Mouse (Mus musculus): ENCODE results near the gene Orm3.

The Orm3 gene

GRCm38 (mm10) chr4:63355877-63356665 lies at the start of gene Orm3:
TSS of gene Orm3 (plus strand) at chr4:63356162.
- no peak for DNase-seq (ENCODE audit: low read depth in 2 of 2, low spot score in 2 of 2)

- peak; percentile 52 to 68 for DNase-seq (ENCODE audit: low read depth in 2 of 2, low spot score in 2 of 2)
These were observed 48.5 kb upstream of the Orm3 start for GRCm38 (mm10) chr4:63307175-63308062.

GRCm38 (mm10) chr4:63308316-63308715 lies 47.6 kb upstream of the Orm3 start:
- DNase-seq (ENCODE audit: low read depth in 2 of 2, low spot score in 2 of 2): no peak

GRCm38 (mm10) chr4:63310247-63310855 lies 45.6 kb upstream of the Orm3 start:
- DNase-seq (ENCODE audit: low read depth in 2 of 2, low spot score in 2 of 2): no peak

- no peak for DNase-seq (ENCODE audit: low read depth in 2 of 2, low spot score in 2 of 2)
These were observed 44.5 kb upstream of the Orm3 start for GRCm38 (mm10) chr4:63311426-63311825.

- no peak for DNase-seq (ENCODE audit: low read depth in 2 of 2, low spot score in 2 of 2)
These were observed 41.9 kb upstream of the Orm3 start for GRCm38 (mm10) chr4:63314063-63314462.

GRCm38 (mm10) chr4:63316076-63316746 lies 39.8 kb upstream of the Orm3 start:
- no peak for DNase-seq (ENCODE audit: low read depth in 2 of 2, low spot score in 2 of 2)

GRCm38 (mm10) chr4:63319566-63319965 lies 36.4 kb upstream of the Orm3 start:
- DNase-seq (ENCODE audit: low read depth in 2 of 2, low spot score in 2 of 2): peak in 1 of 2 experiments; percentile 28

- DNase-seq (ENCODE audit: low read depth in 2 of 2, low spot score in 2 of 2): no peak
These were observed 32.6 kb upstream of the Orm3 start for GRCm38 (mm10) chr4:63323275-63323815.

GRCm38 (mm10) chr4:63333403-63333802 lies 22.6 kb upstream of the Orm3 start:
- no peak for DNase-seq (ENCODE audit: low read depth in 2 of 2, low spot score in 2 of 2)

GRCm38 (mm10) chr4:63338414-63339076 lies 17.4 kb upstream of the Orm3 start:
- DNase-seq (ENCODE audit: low read depth in 2 of 2, low spot score in 2 of 2): no peak

GRCm38 (mm10) chr4:63342491-63342890 lies 13.5 kb upstream of the Orm3 start:
- no peak for DNase-seq (ENCODE audit: low read depth in 2 of 2, low spot score in 2 of 2)

GRCm38 (mm10) chr4:63343608-63344007 lies 12.4 kb upstream of the Orm3 start:
- no peak for DNase-seq (ENCODE audit: low read depth in 2 of 2, low spot score in 2 of 2)

GRCm38 (mm10) chr4:63344295-63344694 lies 11.7 kb upstream of the Orm3 start, which contains the start of gene Orm1:
TSS of gene Orm1 (plus strand) at chr4:63344560.
- no peak for DNase-seq (ENCODE audit: low read depth in 2 of 2, low spot score in 2 of 2)

GRCm38 (mm10) chr4:63345261-63345660 lies 10.7 kb upstream of the Orm3 start:
- DNase-seq (ENCODE audit: low read depth in 2 of 2, low spot score in 2 of 2): no peak

- no peak for DNase-seq (ENCODE audit: low read depth in 2 of 2, low spot score in 2 of 2)
These were observed 9.3 kb upstream of the Orm3 start for GRCm38 (mm10) chr4:63346659-63347058.

- no peak for DNase-seq (ENCODE audit: low read depth in 2 of 2, low spot score in 2 of 2)
These were observed 7.4 kb upstream of the Orm3 start for GRCm38 (mm10) chr4:63348524-63348923.

GRCm38 (mm10) chr4:63356981-63357570 lies 1.1 kb downstream of the Orm3 start:
- no peak for DNase-seq (ENCODE audit: low read depth in 2 of 2, low spot score in 2 of 2)

GRCm38 (mm10) chr4:63359861-63360260 lies 3.9 kb downstream of the Orm3 start:
- DNase-seq (ENCODE audit: low read depth in 2 of 2, low spot score in 2 of 2): no peak

GRCm38 (mm10) chr4:63362150-63362549 lies 6.2 kb downstream of the Orm3 start, which contains the start of gene Orm2:
TSS of gene Orm2 (plus strand) at chr4:63362449.
- DNase-seq (ENCODE audit: low read depth in 2 of 2, low spot score in 2 of 2): no peak
